Mouse (Mus musculus) cerebellum, adult 8-10 months (tissue): ENCODE results near the gene Ablim1.

Source experiments
- DNase-seq: peaks from one replicate; pipeline ENCODE4 v3.0.0; 2022

Ablim1 gene

DNA sequence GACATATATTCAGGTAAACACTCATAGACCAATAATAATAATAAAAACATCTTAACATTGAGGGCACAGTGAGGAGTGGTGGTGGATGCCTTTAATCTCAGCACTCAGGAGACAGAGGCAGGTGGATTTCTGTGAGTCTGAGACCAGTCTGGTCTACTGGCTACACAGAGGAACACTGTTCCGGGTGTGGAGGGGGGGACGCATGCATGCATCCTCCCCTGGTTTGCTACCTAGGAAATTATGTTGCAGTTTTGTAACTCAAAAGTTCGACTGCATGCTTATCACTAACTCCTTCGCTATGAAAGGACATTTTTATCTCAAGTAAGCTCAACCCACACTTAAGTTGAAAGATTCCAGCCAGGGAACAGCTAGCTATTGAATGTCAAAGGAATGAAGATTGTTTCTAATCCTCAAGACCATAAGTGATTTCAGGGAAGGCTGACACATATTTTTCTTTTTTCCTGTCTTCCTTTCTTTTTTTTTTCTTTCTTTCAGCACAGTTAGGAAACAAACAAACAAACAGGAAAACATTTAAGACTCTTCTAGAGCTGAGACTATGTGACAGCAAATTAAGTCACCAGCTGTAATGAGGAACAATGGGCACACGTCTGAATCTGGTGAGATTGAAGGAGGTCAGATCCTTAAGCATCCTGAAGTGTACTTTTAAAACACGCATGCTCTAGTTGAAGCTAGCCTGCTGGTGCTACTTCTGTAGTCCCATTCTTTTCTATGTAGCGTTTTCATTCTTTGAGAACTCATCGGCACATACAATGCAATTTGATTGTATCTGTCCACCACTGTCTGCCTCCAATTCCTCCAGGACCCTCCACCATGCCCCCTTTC is 26.4 kb upstream of the Ablim1 start:
- DNase-seq, result no peak

DNA sequence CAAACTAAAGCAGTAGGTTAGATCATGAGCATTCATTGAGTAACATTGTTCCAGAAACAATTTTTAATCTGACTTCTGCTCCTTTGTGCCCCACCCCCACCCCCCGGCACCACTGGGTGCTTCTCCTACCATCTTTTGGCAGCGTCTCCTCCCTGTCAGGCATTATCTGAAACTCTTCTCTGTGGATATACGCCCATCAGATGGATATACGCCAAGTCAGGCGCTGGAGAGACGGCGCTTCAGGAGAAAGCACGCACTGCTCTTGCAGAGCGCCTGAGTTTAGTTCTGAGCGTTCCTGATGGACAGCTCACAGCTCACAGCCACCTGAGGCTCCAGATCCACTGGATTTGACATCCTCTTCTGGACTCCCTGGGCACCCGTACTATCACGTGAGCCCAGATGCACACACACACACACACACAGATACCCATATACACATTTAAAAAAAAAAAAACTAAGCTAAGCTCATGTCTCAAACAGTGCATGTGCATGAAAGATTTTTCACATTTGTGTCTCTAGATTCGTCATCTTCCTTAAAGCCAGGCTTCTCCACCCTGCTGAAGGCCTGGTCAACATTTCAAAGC is 24.7 kb upstream of the Ablim1 start:
- no peak for DNase-seq

DNA sequence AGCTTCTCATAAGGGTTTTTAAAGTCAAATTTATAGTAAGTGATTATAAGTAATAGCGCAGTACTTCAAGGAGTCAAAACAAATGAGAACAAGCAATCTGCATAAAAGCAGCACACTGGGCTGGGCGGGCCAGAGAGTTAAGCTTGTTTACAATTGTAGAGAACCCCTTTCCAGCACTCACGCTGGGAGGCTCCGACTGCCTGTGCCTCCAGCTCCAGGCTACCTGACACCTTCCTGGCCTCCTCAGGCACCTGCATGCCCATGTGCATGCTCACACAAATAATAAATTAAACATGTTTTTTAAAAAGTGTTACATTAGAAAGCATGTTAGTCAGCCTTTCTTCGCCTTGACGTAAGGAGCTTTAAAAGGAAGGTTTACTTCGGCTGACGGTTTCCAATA is 20.4 kb upstream of the Ablim1 start:
- DNase-seq, result no peak

DNA sequence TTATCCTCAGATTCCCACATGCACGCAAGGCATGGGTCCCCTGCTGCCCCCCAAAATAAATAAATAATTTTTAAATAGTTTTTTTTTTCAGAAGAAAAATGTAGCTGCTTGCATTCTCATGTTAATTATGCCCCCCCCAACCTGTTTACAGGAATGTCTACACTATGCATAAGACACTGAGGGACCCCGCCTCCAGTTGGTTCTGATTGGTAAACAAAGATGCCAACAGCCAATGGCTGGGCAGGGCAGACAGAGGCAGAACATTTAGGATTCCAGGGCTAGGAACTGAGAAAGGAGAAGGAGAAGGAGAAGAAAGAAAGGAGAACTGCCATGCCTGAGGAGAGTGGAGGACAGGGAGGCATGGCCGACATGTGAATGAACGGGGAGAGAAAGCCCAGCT is 18.6 kb upstream of the Ablim1 start:
- DNase-seq, result no peak

DNA sequence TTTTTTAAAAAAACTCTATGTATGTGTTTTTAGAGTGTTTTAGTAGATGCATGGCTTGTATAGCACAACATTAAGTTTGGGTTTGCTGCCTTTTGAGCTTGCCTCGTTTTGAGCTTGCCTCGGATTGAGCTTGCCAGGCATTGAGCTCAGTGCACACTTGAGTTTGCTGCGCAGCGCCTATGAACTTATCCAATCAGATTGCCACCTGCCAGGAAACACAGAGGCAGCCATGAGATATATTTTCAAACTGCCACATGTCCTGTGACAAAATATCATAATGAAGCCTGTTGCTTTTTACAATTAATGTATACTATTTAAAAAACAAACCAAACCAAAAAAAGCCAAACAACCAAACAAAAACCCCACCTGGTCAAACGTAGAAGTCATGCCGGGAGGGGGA is 16.5 kb upstream of the Ablim1 start:
- no peak for DNase-seq

DNA sequence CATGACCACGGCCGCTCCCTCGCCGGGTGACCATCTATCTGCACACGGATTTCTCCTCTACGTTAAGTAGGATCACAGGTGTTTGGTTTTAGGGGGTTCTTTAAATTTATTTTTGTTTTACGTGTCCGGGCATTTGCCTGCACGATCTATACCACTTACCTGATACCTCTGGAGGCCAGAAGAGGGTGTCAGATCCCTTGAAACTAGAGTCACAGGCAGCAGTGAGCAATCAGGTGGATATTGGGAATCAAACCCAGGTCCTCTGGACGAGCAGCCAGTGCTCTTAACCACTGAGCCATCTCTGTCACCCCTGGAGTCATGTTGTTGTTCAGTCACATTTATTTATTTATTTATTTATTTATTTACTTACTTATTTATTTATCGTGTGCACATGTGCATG is 15.6 kb upstream of the Ablim1 start:
- DNase-seq, result no peak

DNA sequence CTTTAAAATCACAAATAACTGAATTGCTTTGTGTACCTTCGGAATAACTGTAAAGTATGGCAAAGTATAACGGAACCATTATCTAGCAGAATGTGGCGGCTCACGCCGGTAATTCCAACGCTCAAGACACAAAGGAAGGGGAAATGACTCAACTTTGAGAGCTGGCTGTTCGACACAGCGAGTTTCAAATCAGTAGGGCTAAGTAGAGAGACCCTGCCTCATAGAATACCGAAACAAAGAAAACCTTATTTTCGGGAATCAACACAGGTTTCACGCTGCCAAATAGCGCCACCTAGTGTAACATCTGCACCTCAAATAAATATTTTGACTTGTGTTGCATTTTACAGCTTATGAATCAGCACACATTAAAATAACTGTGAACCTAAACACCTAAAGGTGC is 14.1 kb upstream of the Ablim1 start:
- DNase-seq, result peak; percentile 62

DNA sequence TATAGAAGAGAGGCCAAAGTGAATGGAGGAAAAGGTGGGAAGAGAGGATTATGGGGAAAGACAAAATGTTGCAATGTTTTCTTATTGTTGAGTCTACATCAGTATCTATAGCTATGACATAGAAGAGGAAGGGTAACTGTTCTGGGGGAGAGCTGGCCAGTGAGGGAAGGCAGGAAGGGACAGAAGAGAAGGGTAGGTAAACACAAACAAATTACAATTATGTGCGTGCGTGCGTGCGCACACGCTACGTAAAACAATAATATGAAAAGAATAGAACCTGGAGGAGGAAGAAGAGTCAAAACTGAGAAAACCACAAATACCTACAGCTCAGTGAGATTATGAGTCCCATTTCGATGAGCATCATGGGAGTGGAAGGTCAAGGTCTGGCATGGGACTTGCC is 13.6 kb upstream of the Ablim1 start:
- no peak for DNase-seq

DNA sequence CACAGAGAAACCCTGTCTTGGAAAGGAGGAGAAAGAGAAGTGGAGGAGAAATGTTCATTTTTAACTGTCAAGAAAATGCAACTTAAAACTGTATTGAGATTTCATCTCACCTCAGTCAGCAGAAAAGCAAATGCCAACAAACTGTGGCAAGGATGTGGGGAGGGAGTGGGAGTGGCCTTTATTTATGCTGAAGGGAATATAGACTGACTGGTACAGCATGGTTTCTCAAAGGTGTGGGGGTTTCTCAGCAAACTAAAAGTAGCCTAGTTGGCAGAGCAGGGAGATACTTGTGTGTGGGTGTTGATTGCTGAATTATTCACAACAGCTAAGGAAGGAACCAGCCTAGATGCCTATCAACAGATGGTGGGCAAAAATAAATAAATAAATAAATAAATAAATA is 13.0 kb upstream of the Ablim1 start:
- DNase-seq, result no peak

DNA sequence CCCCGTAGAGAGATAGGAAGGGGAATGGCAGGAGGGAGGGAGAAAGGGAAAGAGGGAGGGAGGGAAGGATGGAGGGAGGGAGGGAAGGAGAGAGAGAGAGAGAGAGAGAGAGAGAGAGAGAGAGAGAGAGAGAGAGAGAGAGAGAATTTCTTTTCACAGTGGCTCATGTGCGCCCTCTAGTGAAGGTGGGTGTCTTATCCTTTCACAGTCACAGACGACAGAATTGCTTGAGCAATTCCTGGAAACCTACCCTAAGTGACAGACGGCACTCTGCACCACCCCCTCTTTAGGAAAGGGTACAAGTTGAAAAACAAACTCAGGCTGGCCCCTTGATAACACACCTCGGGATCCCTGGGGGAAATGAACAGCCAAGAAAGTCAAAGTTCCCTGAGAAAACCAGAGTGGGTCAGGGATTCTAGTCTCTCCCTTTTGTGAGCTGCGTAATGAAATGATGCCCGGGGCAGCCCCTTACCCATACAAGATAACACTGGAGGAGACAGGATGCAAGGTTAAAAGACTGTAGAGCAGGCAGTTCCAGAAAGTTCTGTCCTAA is 11.1 kb upstream of the Ablim1 start:
- DNase-seq, result peak; percentile 81

DNA sequence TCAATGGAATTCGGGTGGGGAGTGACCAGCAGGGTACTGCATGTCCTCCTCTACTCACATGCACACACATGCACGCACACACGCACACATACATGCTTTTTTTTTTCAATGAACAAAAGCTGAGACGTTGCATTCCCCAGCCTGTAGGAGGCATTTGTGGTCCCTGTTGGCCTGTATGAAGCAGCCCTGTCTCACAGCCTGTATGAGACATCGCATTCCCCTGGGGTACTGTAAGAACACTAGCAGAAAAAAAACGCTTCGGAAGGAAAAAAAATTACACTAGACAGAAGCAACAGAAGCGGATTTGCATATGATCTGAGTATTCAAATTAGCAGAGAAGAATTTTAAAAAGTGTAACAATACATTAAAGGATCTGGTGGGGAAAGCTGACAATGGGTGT is 8.4 kb upstream of the Ablim1 start:
- DNase-seq, result no peak

DNA sequence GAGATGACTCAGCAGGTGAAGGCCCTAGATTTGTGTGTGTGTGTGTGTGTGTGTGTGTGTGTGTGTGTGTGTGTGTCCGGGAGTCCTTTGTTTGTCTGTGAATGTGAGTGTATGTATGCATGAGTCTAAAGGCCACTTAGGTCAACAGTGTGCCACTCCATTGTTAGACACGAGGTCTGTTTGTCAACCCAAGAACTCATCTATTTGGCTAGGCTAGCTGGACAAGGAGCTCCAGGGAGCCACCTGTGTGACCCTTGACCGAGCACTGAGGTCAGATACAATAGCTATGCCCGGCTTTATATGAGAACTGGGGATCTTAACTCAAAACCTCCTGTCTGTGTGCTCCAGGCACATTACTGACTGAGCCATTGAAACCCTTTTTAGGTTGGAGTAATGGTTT is 7.8 kb upstream of the Ablim1 start:
- DNase-seq, result no peak

DNA sequence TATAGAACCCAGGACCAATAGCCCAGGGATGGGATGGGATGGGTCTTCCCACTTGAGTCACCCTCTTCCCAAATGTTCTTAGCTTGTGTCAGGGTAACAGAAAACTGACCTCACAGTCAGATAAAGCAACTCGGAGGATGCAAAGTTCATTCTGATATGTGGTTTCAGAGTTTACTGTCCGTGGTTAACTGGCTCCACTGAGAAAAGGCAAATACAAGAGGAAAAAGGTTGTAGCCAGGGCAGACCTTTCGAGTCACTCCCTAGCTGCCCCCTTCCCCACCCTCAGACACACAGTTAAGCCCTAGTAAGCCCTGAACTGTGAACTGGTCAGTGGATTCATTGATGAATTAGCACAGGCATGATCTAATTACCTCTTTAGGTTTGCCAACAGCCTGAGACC is 7.1 kb upstream of the Ablim1 start:
- no peak for DNase-seq

DNA sequence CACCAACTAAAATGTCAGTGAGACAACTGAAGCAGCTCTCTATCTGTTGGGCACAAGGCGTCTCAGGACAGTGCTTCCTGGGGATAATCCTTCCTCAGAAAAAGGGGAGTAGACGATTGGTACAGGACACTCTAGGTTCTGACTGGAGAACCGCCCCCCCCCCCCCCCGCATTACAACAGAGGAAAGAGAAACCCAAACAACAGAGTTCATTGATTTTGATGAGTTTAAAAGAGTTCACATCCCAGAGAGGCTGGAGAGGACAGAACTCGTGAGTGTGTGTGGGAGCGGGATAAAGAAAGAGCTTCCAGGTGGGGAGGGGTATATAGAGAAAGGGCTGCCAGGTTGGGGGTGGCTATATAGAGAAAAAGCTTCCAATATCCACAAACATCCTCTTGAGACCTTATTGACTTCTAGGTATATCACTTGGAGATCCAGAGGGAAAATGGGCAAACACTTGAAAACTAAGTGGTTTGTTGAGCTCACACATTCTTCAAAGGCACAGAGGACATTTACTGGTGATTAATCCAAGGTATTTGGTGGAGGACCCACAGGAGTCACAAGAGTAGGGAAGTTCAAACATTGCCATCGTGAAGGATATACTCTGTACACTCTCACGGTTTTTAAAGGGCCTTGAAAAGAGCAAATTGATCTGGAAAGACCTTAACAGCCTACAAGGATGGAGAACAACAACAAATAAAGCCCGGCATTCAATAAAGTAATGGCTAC is 6.1 kb upstream of the Ablim1 start:
- no peak for DNase-seq

DNA sequence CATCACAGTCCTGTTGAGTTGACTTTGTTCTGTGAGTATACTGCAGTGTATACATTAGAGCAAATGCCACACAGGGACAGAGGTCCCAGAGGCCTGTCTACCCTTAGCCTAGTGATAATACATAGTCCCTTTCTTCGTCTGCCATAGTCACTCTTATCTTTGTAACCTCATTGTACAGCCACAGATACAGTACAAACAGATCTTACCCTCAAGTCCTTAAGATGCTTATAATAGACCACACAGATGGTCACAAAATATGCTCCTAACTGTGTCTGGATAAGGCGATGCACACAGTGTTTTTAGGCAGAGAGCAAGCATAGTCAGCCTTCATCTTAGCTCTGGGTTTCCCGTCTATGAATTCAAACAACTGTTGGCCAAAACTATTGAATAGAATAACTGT is 1.9 kb upstream of the Ablim1 start:
- no peak for DNase-seq

DNA sequence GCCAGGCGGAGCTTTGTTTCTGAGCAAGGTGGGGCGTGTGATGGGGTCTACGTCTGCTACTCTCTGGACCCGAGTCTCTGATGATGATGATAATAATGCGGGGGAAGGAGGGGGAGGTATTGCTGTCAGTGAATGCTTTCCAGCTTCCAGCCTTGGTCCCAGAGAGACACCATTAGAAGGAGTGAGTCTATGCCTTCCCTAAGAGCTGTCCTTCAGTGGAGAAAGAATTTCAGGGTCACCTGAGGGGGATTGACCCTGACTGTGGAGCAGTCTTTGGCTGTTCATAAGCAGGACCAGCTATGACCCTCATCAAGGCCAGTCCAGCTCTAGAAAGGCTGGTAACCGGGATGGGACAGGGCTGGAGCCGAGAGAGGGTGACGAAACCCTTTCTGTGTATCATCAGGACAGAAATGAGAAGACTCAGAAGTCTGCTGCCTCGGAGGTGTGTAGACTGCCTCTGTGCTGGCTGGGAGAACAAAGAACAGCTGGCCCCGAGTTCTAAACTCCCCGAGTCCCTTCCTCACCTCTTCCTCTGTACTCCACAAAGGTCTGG is 370 bp upstream of the Ablim1 start:
- no peak for DNase-seq

DNA sequence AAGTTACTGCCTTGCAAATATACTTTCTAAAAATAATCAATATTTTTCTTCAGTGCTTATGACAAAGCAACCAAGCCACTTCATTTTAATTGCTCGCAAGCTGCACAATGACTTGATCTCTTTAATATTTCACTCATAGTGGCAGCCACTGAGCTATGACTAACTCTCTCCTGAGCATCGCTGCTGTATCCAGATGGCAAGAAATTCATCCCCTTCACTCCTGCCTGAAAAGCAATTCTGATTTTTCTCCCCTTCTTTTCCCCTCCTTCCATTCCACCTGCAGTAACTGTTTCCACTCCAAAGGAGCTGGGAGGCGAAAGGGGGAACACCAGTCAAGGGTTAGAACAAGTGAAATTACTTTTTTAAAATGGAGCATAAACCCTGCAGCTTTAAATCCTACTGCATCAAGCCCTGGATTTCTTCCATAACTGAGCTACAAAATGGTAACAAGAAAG is 801 bp downstream of the Ablim1 start:
- peak; percentile 48 for DNase-seq

DNA sequence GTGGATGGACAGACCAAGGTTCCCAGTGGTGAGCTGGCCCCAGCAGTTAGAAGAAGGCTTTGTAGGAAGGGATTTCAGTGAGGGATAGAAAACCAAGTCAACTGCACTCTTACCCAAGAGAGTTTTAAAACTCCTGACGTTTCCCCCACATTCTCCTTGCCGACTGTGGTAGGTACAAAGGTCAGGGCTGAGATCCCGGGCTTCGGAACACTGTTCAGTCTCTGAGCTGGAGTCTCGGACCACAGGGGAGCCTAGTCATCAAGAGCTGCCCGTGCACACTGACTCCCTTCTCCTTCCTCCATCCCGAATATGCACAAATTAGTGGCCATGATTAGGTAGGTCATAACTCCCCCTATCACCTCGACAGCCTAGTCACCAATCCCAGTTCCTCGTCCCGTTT is 1.5 kb downstream of the Ablim1 start:
- DNase-seq, result no peak

DNA sequence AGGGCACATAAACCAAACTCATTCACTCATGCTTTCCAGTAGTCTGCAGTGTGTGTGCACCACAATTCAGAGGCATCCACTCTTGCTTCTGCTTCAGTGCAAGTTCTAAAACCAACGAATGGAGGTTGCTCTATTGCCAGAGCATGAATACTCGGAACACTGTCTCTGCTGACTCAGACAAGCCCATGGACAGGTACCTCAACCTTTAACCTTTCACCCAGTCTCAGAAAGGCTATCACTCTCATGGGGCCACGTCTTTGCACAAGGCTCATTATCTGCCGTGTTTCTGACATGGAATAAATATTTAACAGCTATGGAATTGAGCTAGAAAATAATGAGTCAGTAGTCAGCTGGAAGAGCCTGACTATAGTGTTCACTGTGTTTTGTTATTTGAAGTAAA is 4.7 kb downstream of the Ablim1 start:
- DNase-seq, result no peak

DNA sequence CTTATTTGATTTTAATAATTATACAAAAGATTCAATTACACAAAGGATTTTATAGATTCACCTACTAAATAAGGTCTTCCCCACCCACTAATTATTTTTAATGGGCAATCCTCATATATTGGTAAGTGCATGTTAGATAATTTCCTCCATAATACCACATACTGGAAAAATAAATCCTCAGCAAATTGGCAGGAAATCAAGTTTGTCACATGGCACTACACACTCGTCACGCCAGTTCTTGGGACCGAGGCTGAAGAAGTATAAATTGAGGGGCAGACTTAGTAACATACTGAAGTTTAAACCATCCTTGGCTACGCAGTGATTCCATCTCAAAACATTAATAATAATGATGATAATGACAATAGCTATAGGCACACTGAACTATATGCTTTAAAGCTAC is 8.1 kb downstream of the Ablim1 start:
- no peak for DNase-seq

DNA sequence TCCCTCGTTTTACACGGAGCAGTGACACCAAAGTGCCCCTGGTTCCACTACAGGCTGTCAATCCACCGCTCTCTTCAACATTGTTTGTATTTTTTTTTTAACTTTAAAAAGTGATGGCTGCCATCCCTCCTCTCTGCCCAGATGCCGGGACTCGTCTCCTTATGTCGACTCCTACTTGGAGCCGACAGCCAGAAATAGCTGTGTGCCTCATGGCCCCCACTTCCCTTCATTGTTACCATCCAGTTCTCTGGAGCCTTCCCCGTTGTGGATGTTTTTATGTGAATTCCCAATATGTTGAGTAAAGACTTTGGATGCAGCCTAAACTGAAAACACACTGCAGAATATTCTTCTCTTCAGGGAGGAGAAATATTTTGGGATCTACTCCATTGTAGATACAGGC is 8.7 kb downstream of the Ablim1 start:
- no peak for DNase-seq

DNA sequence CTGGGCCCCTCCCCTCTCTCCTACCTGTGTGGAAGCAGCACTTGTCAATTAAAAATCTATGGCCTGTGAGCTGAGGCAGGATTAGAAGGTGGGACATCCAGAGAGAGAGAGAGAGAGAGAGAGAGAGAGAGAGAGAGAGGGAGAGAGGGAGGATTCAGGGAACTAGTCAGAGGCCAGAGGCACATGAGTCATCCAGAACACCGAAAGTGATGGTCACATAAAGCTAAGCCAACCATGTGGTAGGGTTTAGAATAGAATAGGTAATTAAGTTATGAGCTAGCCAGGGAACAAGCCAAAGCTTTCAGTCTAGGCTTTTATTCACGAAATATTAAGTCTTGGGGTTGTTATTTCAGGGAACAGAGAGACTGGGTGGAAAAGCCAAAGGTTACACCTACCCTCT is 10.1 kb downstream of the Ablim1 start:
- no peak for DNase-seq

DNA sequence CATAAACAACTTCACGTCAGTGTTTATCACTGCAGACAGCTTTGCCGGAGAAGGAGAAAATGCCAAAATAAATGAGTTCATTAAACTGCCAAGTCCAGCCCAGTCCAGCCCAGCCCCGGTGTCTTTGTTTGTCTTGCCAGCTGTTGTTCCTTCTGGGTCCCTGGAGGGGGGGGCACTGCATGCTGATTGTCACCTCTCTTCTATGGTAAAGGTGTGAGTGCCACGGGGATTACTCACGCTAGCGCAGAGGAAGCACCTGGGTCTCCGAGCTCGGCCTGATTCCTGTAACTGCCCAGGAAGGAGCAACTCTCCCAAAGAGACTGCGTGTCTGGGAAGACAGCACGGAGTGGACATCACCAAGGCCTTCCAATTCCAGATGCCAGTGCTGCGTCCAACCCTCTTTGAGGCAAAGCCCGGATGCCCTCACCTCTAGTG is 12.7 kb downstream of the Ablim1 start:
- no peak for DNase-seq

DNA sequence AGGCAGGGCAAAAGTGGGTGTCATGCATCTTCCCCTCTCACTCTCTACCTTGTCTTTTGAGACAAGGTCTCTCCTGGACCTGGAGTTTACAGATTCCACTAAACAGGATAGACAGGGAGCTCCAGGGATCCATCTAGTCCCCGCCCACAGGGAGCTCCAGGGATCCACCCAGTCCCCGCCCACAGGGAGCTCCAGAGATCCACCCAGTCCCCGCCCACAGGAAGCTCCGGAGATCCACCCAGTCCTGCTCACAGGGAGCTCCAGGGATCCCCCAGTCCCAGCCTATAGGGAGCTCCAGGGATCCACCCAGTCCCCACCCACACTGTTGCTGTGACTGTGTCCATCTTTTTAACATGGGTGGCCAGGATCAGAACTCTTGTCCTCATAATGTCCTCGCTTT is 16.7 kb downstream of the Ablim1 start:
- DNase-seq, result no peak
